Mouse (Mus musculus) liver, adult (tissue): ENCODE measurements around the gene Ctsf.

ENCODE experiments used
- GATA4 ChIP-seq: IDR thresholded peaks from 2 replicates; pipeline ENCODE4 v1.6.1; 2014; ENCODE audit warnings: mild to moderate bottlenecking, low read length; ENCODE audit not compliant: insufficient replicate concordance

The Ctsf gene

DNA sequence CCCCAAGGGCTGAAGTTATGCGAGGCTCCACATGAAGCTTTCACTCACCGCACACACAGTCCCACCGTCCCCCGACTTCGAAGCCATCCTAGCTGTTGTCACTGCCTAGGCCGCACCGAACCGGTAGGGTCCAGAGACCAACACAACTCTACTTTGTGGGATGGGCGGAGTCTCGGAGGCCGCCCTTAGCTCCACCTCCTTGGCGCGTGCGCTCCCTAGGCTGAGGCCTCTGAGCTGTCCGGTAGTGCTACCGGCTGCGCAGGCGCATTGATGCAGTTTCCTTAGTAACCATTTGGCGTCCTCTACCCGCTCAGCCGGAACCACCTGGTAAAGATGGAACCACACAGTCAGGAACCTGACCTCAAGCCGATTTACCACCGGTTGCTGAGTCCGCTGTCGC is 15.8 kb upstream of the Ctsf start, which contains the start of the genes Ccs and Ccdc87:
Ccs (minus strand) TSS at position 184 of the 400 bp plus-strand sequence.
Ccdc87 (plus strand) TSS at position 218 of the 400 bp plus-strand sequence.
- no peak for TF ChIP-seq GATA4

DNA sequence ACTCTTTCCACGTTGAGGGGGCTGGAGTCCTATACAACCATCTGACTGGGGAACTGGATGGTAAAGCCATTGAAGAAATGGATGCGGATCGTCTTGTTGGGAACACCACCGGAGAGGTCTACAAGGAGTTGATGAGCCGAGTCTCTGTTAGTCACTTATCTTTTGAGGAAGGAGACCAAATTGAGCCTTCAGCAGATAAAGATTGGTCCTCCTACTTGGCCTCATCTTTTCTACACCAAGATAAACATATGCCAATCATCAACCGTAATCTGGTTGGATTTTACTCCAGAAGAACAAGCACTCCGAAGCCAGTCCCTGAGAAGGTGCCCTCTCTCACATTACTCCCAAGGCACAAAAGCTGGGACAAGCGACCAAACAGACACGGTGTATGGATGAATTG is 14.1 kb upstream of the Ctsf start:
- no peak for TF ChIP-seq GATA4

DNA sequence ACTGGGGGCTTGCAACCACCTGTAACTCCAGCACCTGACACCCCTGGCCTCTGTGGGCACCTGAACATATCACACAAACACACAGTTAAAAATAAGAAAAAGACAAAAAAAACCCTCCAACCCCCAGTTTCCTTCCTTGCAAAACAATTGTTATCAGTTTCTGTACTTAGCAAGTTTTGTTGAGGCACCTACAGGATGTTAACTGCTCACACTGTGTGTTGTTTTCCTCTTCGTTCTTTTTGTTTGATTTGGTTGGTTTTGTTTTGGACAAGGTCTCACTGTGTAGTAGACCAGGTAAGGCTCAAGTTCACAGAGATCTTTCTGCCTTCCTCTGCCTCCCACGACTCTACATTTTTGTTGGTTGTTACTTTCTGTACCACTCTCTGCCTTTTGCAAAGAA is 12.3 kb upstream of the Ctsf start:
- no peak for TF ChIP-seq GATA4

DNA sequence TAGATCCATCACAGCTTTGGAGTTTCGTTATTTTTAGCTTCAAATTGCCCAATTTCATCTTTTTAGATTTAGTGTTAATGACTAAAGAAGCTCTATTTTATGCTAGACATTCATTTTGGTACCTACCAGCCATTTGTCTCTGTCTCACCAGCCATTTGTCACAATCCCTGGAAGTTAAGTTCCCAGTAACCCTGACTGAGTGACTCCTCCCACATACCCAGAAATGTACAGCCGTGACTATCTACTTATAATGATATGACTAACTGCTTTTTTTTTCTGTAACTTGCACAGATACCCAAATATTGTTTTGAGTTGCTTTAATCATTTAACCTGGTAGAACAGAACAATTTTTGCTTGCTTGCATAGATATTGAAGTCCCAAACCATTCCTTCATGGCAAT is 9.1 kb upstream of the Ctsf start:
- no peak for TF ChIP-seq GATA4

DNA sequence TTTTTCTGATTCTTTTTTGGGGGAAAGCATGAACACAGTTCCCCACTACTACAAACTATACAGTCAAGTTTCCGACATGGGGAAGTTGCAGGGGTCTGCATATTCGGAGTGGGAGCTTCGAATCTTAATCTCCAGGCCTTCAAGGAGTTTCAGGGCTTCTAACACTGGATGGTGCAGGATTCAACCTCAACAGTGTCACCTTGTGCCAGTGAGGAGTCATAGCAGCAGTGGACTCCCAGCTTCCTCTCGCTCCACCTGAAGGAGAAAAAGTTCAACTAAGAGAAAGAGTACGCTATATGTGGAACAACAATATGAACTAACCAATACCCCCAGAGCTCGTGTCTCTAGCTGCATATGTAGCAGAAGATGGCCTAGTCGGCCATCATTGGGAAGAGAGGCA is 7.4 kb upstream of the Ctsf start:
- TF ChIP-seq GATA4: no peak

DNA sequence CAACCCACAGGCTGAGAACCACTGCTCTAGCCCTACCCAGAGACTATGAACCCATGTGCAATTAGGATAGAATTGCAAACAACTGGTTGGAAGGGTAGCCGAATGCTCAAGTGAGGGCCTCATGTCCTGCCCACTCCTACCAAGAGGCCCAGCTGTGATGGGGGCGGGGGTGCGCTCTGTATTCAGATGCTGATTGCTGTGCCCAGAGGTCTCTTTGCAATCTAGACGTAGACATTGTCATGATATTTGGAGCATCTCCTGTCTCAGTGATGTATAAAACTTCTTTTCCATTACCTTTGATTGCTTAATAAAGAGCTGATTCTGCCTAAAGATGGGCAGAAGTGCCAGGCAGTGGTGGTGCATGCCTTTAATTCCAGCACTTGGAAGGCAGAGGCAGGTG is 5.1 kb upstream of the Ctsf start:
- no peak for TF ChIP-seq GATA4

DNA sequence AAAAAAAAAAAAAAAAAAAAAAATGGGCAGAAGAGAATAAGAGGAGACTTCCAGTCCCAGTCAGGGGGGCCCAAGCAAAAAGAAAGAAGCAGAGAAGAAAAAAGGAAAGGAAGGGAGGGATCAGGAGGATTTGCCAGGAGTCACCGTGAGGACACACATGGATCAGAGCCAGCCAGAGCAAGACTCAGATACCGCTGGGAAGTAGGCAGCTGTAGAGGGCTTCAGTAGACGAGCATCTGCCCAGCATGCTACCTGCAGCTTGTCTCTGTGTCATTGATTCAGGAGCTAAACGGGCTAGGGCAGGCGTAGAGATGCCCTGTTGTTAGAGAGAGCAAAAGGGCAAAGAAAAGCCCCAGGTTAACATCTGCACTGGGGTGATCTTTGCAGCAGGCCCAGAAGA is 4.6 kb upstream of the Ctsf start:
- no peak for TF ChIP-seq GATA4

DNA sequence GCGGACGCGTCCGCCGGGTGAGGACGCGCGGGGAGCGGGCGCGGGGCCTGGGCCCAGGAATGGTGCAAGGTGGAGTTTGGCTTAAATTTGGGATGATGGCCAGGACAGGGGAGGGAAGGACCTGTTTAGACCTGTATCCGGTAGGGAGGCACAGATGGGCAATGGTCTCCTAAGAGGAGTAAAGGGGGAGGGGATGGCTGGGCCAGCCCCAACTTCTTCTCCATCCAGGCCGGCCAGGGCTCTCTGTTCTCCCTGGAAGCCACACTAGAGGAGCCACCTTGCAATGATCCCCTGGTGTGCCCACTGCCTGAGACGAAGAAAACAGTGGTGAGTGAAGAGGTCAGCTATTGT is 515 bp downstream of the Ctsf start:
- TF ChIP-seq GATA4: no peak

DNA sequence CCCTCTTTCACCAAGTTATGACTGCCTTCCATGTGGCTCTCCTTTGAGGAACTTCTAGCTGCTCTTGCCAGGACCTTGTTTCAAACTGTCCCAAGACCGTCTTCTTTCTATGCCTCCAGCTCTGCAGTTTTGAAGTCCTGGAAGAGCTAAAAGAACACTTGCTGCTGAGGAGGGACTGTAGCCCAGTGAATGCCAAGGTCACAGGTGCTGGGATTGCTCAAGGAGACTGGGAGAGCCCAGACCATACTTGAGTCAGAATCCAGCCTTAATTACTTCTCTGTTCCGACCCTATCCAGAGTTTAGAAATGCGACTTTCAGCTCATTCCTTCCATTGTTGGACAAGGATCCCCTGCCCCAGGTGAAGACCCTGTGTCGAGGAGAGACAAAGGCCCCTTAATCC is 1.0 kb downstream of the Ctsf start:
- no peak for TF ChIP-seq GATA4

DNA sequence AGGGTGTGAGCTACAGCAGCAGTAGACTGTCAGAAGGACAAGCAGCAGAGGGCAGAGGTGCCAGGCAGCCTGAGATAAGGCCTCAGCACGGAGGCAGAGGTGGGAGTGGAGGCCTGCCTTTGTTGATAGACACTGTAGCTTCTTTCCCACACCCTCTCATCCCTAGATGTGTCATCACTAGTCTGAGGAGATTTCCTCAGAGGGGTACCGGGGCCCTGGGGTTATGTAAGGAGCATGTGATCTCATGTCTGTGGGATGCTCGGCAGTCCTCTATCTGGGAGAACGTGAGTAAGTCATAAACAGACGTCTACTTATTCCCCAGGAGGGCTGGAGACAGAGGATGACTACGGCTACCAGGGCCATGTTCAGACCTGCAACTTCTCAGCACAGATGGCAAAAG is 4.2 kb downstream of the Ctsf start:
- no peak for TF ChIP-seq GATA4

DNA sequence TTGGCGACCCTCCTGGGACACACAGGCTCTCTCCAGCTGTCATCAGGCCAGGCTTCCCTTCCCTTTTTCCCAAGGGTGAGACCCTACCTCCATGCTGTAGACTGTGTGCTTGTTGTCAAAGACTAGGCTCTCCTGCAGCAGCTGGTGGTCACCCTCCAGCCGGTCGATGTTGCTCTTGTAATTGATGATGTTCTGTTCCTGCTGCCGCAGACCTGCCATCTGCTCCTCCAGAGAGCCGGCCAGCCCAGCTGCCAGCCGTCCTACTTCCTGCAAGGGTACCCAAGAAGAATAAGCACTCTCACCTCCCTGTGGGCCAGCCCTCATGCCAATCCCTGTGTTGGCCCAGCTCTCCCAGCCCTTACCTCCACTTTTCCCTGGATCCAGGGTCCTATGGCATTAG is 8.1 kb downstream of the Ctsf start:
- no peak for TF ChIP-seq GATA4

DNA sequence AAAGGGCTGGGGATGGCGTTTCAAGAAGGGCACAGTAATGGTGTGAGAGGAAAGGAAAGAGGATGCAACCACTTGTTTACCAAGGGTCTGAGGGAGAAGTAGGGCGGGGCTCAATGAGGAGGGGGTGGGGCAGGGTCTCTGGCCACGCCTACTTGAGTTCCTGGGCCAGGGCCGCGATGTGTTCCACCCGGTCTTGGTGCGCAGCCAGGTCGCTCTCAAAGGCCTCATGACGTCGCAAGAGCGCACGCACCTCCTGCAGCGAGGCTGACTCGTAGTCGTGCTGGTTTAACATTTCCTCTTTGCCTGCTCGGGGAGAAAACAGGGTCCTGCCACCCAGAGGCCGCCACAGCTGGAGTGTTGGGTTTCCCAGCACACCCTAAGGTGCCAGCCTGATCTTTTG is 10.2 kb downstream of the Ctsf start:
- no peak for TF ChIP-seq GATA4

DNA sequence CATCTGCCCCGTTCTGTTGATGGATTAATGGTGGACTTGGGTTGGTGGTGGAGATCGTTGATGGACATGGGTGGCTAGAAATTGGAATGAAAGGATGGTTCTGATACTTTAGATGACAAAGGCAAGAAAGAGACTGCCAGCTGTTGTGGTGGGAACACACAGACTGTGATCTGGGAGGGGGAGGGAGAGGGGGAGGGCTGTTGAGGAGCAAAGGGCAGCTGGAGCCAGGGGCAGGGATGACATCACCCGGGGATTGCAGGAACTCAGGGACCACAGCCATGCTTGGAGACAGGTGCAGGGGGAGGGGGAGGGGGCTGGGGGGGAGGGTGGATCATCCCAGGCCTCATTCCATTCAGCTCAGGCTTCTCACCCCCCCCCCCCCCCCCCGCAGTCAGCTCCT is 21.3 kb downstream of the Ctsf start:
- TF ChIP-seq GATA4: no peak

DNA sequence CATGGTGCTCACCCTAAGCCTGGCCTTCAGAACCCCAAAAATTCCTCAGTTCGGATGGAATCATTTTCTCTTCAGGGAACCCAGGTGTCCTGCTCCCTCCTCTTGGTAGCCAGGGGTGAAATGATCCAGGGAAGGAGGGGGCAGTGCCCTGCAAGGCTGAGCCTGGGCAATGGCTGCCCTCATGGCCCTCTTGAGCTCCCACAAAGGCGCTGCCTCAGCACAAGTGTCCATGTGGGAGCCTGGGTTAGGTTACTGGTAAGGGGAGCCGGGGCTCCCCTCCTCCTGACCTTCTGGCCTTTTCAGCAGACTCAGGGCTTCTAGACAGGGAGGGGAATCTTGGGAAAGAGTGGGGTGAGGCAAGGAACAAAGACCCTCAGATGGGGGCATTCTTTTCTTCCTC is 21.8 kb downstream of the Ctsf start:
- TF ChIP-seq GATA4: no peak

DNA sequence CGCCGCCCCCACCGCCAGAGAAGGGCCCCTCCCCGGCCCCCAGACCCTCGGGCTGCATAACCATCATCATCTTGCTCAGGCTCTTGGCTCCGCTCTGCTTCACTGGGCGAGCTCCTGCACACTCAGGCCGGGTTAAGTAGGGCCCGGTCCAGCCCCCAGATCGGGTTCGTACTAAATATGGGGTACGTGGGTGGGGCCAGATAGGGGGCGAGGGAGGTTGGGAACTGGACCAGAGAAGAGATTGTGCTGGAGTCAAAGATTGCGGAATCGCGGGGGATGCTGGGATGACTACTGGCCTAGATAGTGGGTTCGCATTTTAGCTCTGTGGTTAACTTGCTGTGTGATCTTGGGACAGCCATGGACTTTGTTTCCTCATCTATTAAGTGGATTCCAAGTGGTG is 22.9 kb downstream of the Ctsf start, which contains the start of gene Actn3:
Actn3 (minus strand) TSS at position 125 of the 400 bp plus-strand sequence.
- no peak for TF ChIP-seq GATA4

DNA sequence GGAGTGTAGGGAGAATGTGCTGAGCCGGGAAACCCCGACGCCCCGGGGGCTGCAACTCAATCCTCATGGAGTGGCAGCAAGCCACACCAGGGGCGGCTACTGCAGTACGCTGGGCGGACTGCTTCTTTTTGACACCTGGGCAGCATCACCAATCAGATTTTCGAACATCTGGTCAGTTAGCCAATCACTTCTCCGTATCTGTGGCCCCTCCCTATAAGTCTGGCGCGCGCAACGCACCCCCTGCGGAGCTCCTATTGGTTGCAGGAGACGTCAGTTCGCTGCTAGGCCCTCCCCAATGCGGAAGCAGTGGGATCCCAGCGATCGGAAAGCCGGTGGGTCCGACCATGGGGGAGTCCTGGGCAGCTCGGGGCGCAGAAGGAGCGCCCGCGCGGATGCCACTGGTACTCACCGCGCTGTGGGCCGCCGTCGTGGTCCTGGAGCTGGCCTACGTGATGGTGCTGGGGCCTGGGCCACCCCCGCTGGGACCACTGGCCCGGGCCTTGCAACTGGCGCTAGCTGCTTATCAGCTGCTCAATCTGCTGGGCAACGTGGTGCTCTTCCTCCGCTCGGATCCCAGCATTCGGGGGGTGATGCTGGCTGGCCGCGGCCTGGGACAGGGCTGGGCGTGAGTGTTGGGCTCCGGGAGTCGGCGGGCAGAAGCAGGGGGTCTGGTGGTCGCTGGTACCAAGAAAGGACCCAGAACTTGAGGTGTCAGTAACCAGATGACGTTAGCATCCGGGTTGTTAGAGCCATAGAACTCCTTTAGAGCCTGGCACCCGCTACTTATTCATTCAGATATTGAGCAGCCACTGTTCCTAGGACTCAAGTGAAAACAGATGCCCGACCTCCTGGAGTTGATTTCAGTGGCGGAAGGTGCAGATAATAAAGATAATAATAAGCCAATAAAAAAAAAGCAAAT is 23.7 kb downstream of the Ctsf start, which contains the start of gene Zdhhc24:
Zdhhc24 (plus strand) TSS at position 264 of the 919 bp plus-strand sequence.
- TF ChIP-seq GATA4: peak; percentile 75; the same call in 1 of the 2 replicates

DNA sequence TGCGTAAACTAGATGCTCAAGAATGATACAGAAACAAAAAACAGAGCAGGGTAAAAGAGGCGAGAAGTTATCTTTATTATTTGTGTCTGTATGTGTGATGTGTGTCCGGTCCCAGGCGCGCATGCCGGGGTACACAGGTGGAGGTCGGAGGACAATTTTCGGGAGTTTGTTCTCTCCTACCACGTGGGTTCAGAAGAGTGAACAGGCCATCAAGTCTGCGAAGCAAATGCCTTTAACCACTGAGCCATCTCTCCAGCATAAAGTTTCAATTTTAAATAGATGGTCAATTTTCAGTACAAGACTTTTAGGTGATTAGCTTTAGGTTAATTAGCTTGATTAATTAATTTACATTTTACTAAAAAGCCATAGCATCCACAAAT is 24.4 kb downstream of the Ctsf start:
- no peak for TF ChIP-seq GATA4
